Mouse (Mus musculus) stomach, postnatal 0 days (tissue): Measurements from ENCODE around the gene Tbcb.

ENCODE experiments used
- CTCF ChIP-seq: IDR thresholded peaks from 2 replicates; pipeline ENCODE4 v1.5.1; 2016; ENCODE audit warnings: antibody characterized with exemption, low read depth, mild to moderate bottlenecking, moderate library complexity
- EP300 ChIP-seq: optimal IDR thresholded peaks from 2 replicates; pipeline ENCODE3; 2016; ENCODE audit warnings: antibody characterized with exemption

DNA sequence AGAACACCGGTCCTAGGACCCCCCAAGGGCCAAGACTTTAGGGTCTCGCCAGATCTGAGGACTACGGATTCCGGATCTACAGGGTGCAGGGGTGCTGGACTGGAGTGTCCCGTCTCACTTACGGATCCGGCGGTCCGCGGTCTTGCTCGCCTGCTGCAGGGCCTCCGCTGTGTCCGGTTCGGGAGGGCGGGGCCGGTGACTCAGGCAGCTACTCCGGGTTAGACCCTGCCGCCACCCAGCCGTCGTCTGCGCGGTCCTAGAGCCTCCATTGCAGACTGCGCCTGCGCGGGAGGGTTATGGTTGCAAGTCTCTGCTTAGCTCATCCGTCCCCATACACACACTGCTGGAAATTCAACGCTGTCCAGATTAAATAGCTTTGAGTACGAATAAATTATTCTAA is 37.2 kb downstream of the Tbcb start:
- no peak for TF ChIP-seq CTCF
- TF ChIP-seq EP300, result no peak
